Mouse (Mus musculus) inflammation-experienced regulatory T-cells, adult 16 weeks (primary cell): Measurements from ENCODE around the gene Plin1. TPM values are rescaled to one million over a fixed set of nuclear protein-coding genes. Genes with fewer than 3 reads are reported as not detected.

Experiments used
- polyA plus RNA-seq: library from polyadenylated mRNA; unstranded; fragments of 100-300 nt; shearing (Covaris generic); gene quantifications from one replicate; pipeline ENCODE4 v1.2.1, GENCODE M21; 2017

Gene Plin1
- polyA plus RNA-seq: not detected

GRCm38 (mm10) chr7:79732622-79733021 lies at the start of gene Plin1:
Plin1 (minus strand) TSS chr7:79732903.

GRCm38 (mm10) chr7:79742659-79743536 lies 10.2 kb upstream of the Plin1 start, which contains the start of the genes Pex11a and Wdr93:
Pex11a (minus strand) TSS chr7:79743131.
Wdr93 (plus strand) TSS chr7:79743163.

GRCm38 (mm10) chr7:79715187-79715981 lies 17.3 kb downstream of the Plin1 start, which contains the start of gene Kif7:
Kif7 (minus strand) TSS chr7:79715720.

Other genes with a start within 250 kb of the Plin1 start
- not detected for gene Rhcg, start 115.2 kb downstream of the Plin1 start, polyA plus RNA-seq
- 2.1 TPM for gene Ticrr, start 72.7 kb downstream of the Plin1 start, polyA plus RNA-seq
- 0.23 TPM for gene Kif7, start 17.2 kb downstream of the Plin1 start, polyA plus RNA-seq
- 7.5 TPM for gene Pex11a, start 10.2 kb upstream of the Plin1 start, polyA plus RNA-seq
- 0.17 TPM for gene Wdr93, start 10.3 kb upstream of the Plin1 start, polyA plus RNA-seq
- gene Mesp1, start 60.9 kb upstream of the Plin1 start, polyA plus RNA-seq: not detected
- gene Mesp2, start 77.8 kb upstream of the Plin1 start, polyA plus RNA-seq: 0.15 TPM
- not detected for gene Anpep, start 128.2 kb upstream of the Plin1 start, polyA plus RNA-seq
- 32.0 TPM for gene Ap3s2, start 187.7 kb upstream of the Plin1 start, polyA plus RNA-seq
- gene Arpin, start 202.5 kb upstream of the Plin1 start, polyA plus RNA-seq: 0.12 TPM